Mouse (Mus musculus) myocyte (in vitro differentiated cells): ENCODE measurements at regions not wholly inside any gene's neighbourhood (a gene's known extent, or its start where the extent isn't known, plus 50 kb on each side); places are given as distances from the start of the nearest gene placed in this dataset.

Experiments used
- H3K27me3 ChIP-seq: one replicate; pipeline ENCODE4 v1.6.1; 2011; ENCODE audit not compliant: control insufficient read depth, insufficient read depth, insufficient read length
- H3K36me3 ChIP-seq: one replicate; pipeline ENCODE4 v1.6.1; 2011; ENCODE audit not compliant: control insufficient read depth, insufficient read depth
- H3K4me2 ChIP-seq: one replicate; pipeline ENCODE4 v1.6.1; 2011; ENCODE audit warnings: low read depth, control low read depth
- H3K4me3 ChIP-seq: one replicate; pipeline ENCODE4 v1.5.1; 2011; ENCODE audit warnings: mild to moderate bottlenecking, control low read depth, moderate library complexity
- H3K79me2 ChIP-seq: one replicate; pipeline ENCODE4 v1.6.1; 2011; ENCODE audit not compliant: control insufficient read depth, insufficient read depth
- H3ac ChIP-seq: one replicate; pipeline ENCODE4 v1.6.1; 2011; ENCODE audit not compliant: control insufficient read depth, insufficient read length
- CEBPB ChIP-seq: IDR thresholded peaks from 2 replicates; pipeline ENCODE4 v1.6.1; 2011; ENCODE audit warnings: mild to moderate bottlenecking, moderate library complexity; ENCODE audit not compliant: poor library complexity, insufficient read depth, severe bottlenecking
- E2F4 ChIP-seq: IDR thresholded peaks from one replicate; pipeline ENCODE4 v1.6.1; 2011; ENCODE audit warnings: mild to moderate bottlenecking, control low read depth, moderate library complexity; ENCODE audit not compliant: insufficient read depth
- MAX ChIP-seq: IDR thresholded peaks from one replicate; pipeline ENCODE4 v1.6.1; 2011; ENCODE audit warnings: low read depth, mild to moderate bottlenecking, control low read depth
- MYOD1 ChIP-seq, 3 experiments: IDR thresholded peaks; one replicate each; pipeline ENCODE4 v1.6.1; 2011; ENCODE audit warnings: control low read depth in 2 of 3, low read depth in 2 of 3, mild to moderate bottlenecking in 2 of 3, moderate library complexity in 1 of 3; ENCODE audit not compliant: insufficient read length in 2 of 3, control insufficient read depth in 1 of 3
- MYOG ChIP-seq, 3 experiments: IDR thresholded peaks; one replicate each; pipeline ENCODE4 v1.6.1; 2011; ENCODE audit warnings: control low read depth in 2 of 3, low read depth in 2 of 3, mild to moderate bottlenecking in 2 of 3; ENCODE audit not compliant: insufficient read length in 2 of 3, control insufficient read depth in 1 of 3, insufficient read depth in 1 of 3
- POLR2A ChIP-seq: IDR thresholded peaks from one replicate; pipeline ENCODE4 v1.6.1; 2011; ENCODE audit warnings: low read depth, mild to moderate bottlenecking, control low read depth, moderate library complexity; ENCODE audit not compliant: insufficient read length
- POLR2AphosphoS2 ChIP-seq: IDR thresholded peaks from one replicate; pipeline ENCODE4 v1.6.1; 2011; ENCODE audit warnings: low read depth, control low read depth; ENCODE audit not compliant: insufficient read length
- REST ChIP-seq: IDR thresholded peaks from one replicate; pipeline ENCODE4 v1.6.1; 2011; ENCODE audit warnings: mild to moderate bottlenecking, control low read depth, moderate library complexity; ENCODE audit not compliant: insufficient read depth, insufficient read length
- SRF ChIP-seq: IDR thresholded peaks from one replicate; pipeline ENCODE4 v1.6.1; 2011; ENCODE audit warnings: low read depth; ENCODE audit not compliant: control insufficient read depth, insufficient read length
- TCF12 ChIP-seq: IDR thresholded peaks from one replicate; pipeline ENCODE4 v1.6.1; 2011; ENCODE audit warnings: mild to moderate bottlenecking, control low read depth; ENCODE audit not compliant: poor library complexity, insufficient read depth, severe bottlenecking
- TCF3 ChIP-seq: IDR thresholded peaks from one replicate; pipeline ENCODE4 v1.6.1; 2011; ENCODE audit warnings: low read depth, control low read depth; ENCODE audit not compliant: insufficient read length
- USF1 ChIP-seq: IDR thresholded peaks from one replicate; pipeline ENCODE4 v1.6.1; 2011; ENCODE audit warnings: low read depth, mild to moderate bottlenecking, control low read depth, moderate library complexity

- TF ChIP-seq USF1 = no peak
- TF ChIP-seq REST = no peak
- no peak for TF ChIP-seq TCF3
- TF ChIP-seq CEBPB = no peak
- no peak for TF ChIP-seq POLR2AphosphoS2
- no peak for TF ChIP-seq E2F4
- no peak for TF ChIP-seq MAX
- TF ChIP-seq MYOG (IDR thresholded peaks at IDR 0.05; ENCODE audit: control insufficient read depth in 1 of 3, insufficient read depth in 1 of 3, insufficient read length in 2 of 3, low read depth in 2 of 3) = no peak
- no peak for TF ChIP-seq MYOD1 (IDR thresholded peaks at IDR 0.05; ENCODE audit: control insufficient read depth in 1 of 3, insufficient read length in 2 of 3, low read depth in 2 of 3)
- Histone ChIP-seq H3K4me3 (no peak overlapping the region), H3K27me3 (no peaks in the 10 kb centered on the region), H3ac (no peak overlapping the region), H3K79me2 (no peaks in the 10 kb centered on the region), H3K4me2 (no peak overlapping the region), H3K36me3 (no peaks in the 10 kb centered on the region)
These were observed 330.6 kb downstream of the Tcerg1l start for GRCm38 (mm10) chr7:138066921-138067320.

GRCm38 (mm10) chr7:138075231-138075630 lies 322.3 kb downstream of the Tcerg1l start:
- no peak overlapping the region for H3K4me3 ChIP-seq
- no peak for TF ChIP-seq MAX
- no peak for TF ChIP-seq E2F4
- TF ChIP-seq POLR2AphosphoS2 = no peak
- TF ChIP-seq TCF3 = no peak
- TF ChIP-seq MYOD1 (IDR thresholded peaks at IDR 0.05; ENCODE audit: control insufficient read depth in 1 of 3, insufficient read length in 2 of 3, low read depth in 2 of 3) = no peak
- no peak for TF ChIP-seq SRF
- no peak for TF ChIP-seq REST
- TF ChIP-seq POLR2A = no peak
- no peak for TF ChIP-seq TCF12
- no peak for TF ChIP-seq MYOG (IDR thresholded peaks at IDR 0.05; ENCODE audit: control insufficient read depth in 1 of 3, insufficient read depth in 1 of 3, insufficient read length in 2 of 3, low read depth in 2 of 3)
- TF ChIP-seq USF1 = no peak
- TF ChIP-seq CEBPB = no peak
- no peaks in the 10 kb centered on the region for H3K36me3 ChIP-seq
- H3K27me3 ChIP-seq = no peaks in the 10 kb centered on the region
- H3K4me2 ChIP-seq = no peak overlapping the region
- no peaks in the 10 kb centered on the region for H3K79me2 ChIP-seq
- no peak overlapping the region for H3ac ChIP-seq

GRCm38 (mm10) chr7:138083980-138084379 lies 313.6 kb downstream of the Tcerg1l start:
- Histone ChIP-seq H3K79me2 (no peaks in the 10 kb centered on the region), H3K4me2 (no peak overlapping the region), H3K36me3 (no peaks in the 10 kb centered on the region), H3K4me3 (no peak overlapping the region), H3ac (no peak overlapping the region), H3K27me3 (no peaks in the 10 kb centered on the region)
- TF ChIP-seq E2F4 (no peak), SRF (no peak), REST (peak; percentile 71)

GRCm38 (mm10) chr7:138107471-138108210 lies 289.9 kb downstream of the Tcerg1l start:
- Histone ChIP-seq H3K27me3 (no peaks in the 10 kb centered on the region), H3ac (no peak overlapping the region), H3K79me2 (no peaks in the 10 kb centered on the region), H3K36me3 (no peaks in the 10 kb centered on the region), H3K4me2 (no peak overlapping the region), H3K4me3 (no peak overlapping the region)
- no peak for TF ChIP-seq USF1

- no peaks in the 10 kb centered on the region for H3K36me3 ChIP-seq
- TF ChIP-seq SRF (no peak), POLR2AphosphoS2 (no peak), REST (no peak), MYOD1 (IDR thresholded peaks at IDR 0.05; ENCODE audit: control insufficient read depth in 1 of 3, insufficient read length in 2 of 3, low read depth in 2 of 3) (no peak), MYOG (IDR thresholded peaks at IDR 0.05; ENCODE audit: control insufficient read depth in 1 of 3, insufficient read depth in 1 of 3, insufficient read length in 2 of 3, low read depth in 2 of 3) (no peak), E2F4 (no peak), TCF3 (no peak), CEBPB (no peak), TCF12 (no peak), MAX (no peak), USF1 (no peak)
- no peak overlapping the region for H3K4me3 ChIP-seq
- no peak overlapping the region for H3ac ChIP-seq
- no peak overlapping the region for H3K4me2 ChIP-seq
- no peaks in the 10 kb centered on the region for H3K27me3 ChIP-seq
- no peaks in the 10 kb centered on the region for H3K79me2 ChIP-seq
These were observed 276.0 kb downstream of the Tcerg1l start for GRCm38 (mm10) chr7:138121497-138121896.
